Mouse (Mus musculus) heart, adult 2 months (tissue): ENCODE data around the gene Gm48551. TPM values are rescaled to one million over a fixed set of nuclear protein-coding genes. Genes with fewer than 3 reads are reported as not detected.

Experiments
- DNase-seq, 2 experiments: peaks; one replicate each; pipeline ENCODE4 v3.0.0; 2021
- H3K27ac ChIP-seq: fragments of 200-600 bp; 2 replicates; pipeline ENCODE4 v1.8.1; 2022
- H3K27me3 ChIP-seq: fragments of 200-500 bp; 2 replicates; pipeline ENCODE4 v1.6.1; 2012; ENCODE audit warnings: mild to moderate bottlenecking, low read length, inconsistent platforms, mixed read lengths; ENCODE audit not compliant: control insufficient read depth, insufficient read depth
- H3K36me3 ChIP-seq: fragments of 200-500 bp; 2 replicates; pipeline ENCODE4 v1.6.1; 2012; ENCODE audit warnings: low read length, inconsistent platforms; ENCODE audit not compliant: control insufficient read depth, insufficient read depth
- H3K4me1 ChIP-seq: fragments of 200-500 bp; 2 replicates; pipeline ENCODE4 v1.6.1; 2011; ENCODE audit warnings: low read length; ENCODE audit not compliant: control insufficient read depth, insufficient read depth
- H3K4me3 ChIP-seq: fragments of 200-600 bp; 2 replicates; pipeline ENCODE4 v1.8.1; 2022
- H3K79me2 ChIP-seq: fragments of 200-500 bp; replicated peaks from 2 replicates; pipeline ENCODE4 v1.6.1; 2012; ENCODE audit warnings: mild to moderate bottlenecking, inconsistent platforms, low read length, moderate library complexity, mixed read lengths; ENCODE audit not compliant: control insufficient read depth, insufficient read depth
- H3K9ac ChIP-seq: fragments of 200-500 bp; 2 replicates; pipeline ENCODE4 v1.6.1; 2012; ENCODE audit warnings: low read depth, mild to moderate bottlenecking, control low read depth, inconsistent platforms, low read length, mixed read lengths
- CTCF ChIP-seq: fragments of 200-600 bp; IDR thresholded peaks from 2 replicates; pipeline ENCODE4 v1.8.1; 2022; ENCODE audit warnings: antibody characterized with exemption, mild to moderate bottlenecking, moderate library complexity
- EP300 ChIP-seq: fragments of 200-500 bp; IDR thresholded peaks from 2 replicates; pipeline ENCODE4 v1.6.1; 2011; ENCODE audit warnings: low read depth, low read length, control low read depth; ENCODE audit not compliant: insufficient read depth
- POLR2A ChIP-seq: fragments of 200-500 bp; IDR thresholded peaks from 2 replicates; pipeline ENCODE4 v1.6.1; 2011; ENCODE audit warnings: mild to moderate bottlenecking, low read depth, low read length, control low read depth; ENCODE audit not compliant: insufficient read depth
- WGBS: fragments of 180-500 bp; shearing (Covaris S2); methylation state at CpG from one replicate; pipeline ENCODE4 v1.1.7; 2018; 5-methylcytosine and 5-hydroxymethylcytosine counted together
- intact Hi-C: fragments of 180-260 bp; cut with DNase I; formaldehyde crosslinking; loops from one replicate; pipeline ENCODE4 v1.15.1; 2025
- polyA plus RNA-seq: library from polyadenylated mRNA; depleted of rRNA; stranded (reverse); fragments of >200 nt; gene quantifications from 2 replicates; pipeline ENCODE4 v1.2.3, GENCODE M21; 2012
- total RNA-seq, 2 experiments: library from RNA; stranded (reverse); gene quantifications; 2 replicates each; pipeline ENCODE4 v1.2.3; 2021

Gm48551 gene
- total and polyA plus RNA-seq, 3 experiments, result 0.73 to 2.1 (median 1.9) TPM

GRCm38 (mm10) chr10:81366477-81367206, 17.6 kb upstream of the Gm48551 start:
- DNase-seq, result no peak
- intact Hi-C loops, result no loop called here
- H3K27me3 ChIP-seq, result no peaks in the 10 kb centered on the region
- H3K4me3 ChIP-seq, result no peak overlapping the region
- no peak overlapping the region for H3K27ac ChIP-seq
- peaks cover 7% of the 10 kb centered on the region for H3K4me1 ChIP-seq
- H3K79me2 ChIP-seq, result no peaks in the 10 kb centered on the region
- H3K36me3 ChIP-seq, result no peaks in the 10 kb centered on the region
- TF ChIP-seq EP300, result peak; percentile 7; the same call in 1 of the 2 replicates
- 0 out of 2 replicates have a peak, but pooled peaks have one; percentile 15 for TF ChIP-seq POLR2A
- no peak for TF ChIP-seq CTCF
- WGBS, result 74% methylated on average over 6 of the region's 6 CpGs
- H3K9ac ChIP-seq, result no peak overlapping the region

- WGBS, result 93% methylated on average over 6 of the region's 6 CpGs
- Histone ChIP-seq H3K9ac (no peak overlapping the region), H3K79me2 (no peaks in the 10 kb centered on the region), H3K27me3 (no peaks in the 10 kb centered on the region), H3K27ac (no peak overlapping the region), H3K36me3 (no peaks in the 10 kb centered on the region), H3K4me3 (no peak overlapping the region), H3K4me1 (peaks cover 7% of the 10 kb centered on the region)
- TF ChIP-seq POLR2A (no peak), EP300 (no peak), CTCF (no peak)
- no peak for DNase-seq
- intact Hi-C loops, result no loop called here
Measured at GRCm38 (mm10) chr10:81367207-81367495, 17.1 kb upstream of the Gm48551 start.

GRCm38 (mm10) chr10:81375322-81375721, 8.9 kb upstream of the Gm48551 start:
- Histone ChIP-seq H3K4me1 (peaks cover 4% of the 10 kb centered on the region; the same call in 1 of the 2 replicates), H3K36me3 (no peaks in the 10 kb centered on the region), H3K27ac (no peak overlapping the region), H3K4me3 (no peak overlapping the region), H3K79me2 (peaks cover 2% of the 10 kb centered on the region), H3K27me3 (no peaks in the 10 kb centered on the region), H3K9ac (no peak overlapping the region)
- DNase-seq, result no peak
- intact Hi-C loops, result no loop called here
- TF ChIP-seq EP300 (no peak), POLR2A (no peak), CTCF (no peak)
- WGBS, result 94% methylated on average over 10 of the region's 10 CpGs

GRCm38 (mm10) chr10:81376561-81377361, 7.5 kb upstream of the Gm48551 start:
- 41% methylated on average over 6 of the region's 6 CpGs for WGBS
- H3K4me1 ChIP-seq, result peaks cover 4% of the 10 kb centered on the region; the same call in 1 of the 2 replicates
- intact Hi-C loops, result loop anchor here (2.0 kb wide), 1 partner anchor 26 kb away; the partner anchor contains the start of gene Hmg20b
- H3K79me2 ChIP-seq, result peaks cover 2% of the 10 kb centered on the region
- H3K36me3 ChIP-seq, result no peaks in the 10 kb centered on the region
- no peak overlapping the region; the same call in 1 of the 2 replicates for H3K9ac ChIP-seq
- H3K27ac ChIP-seq, result no peak overlapping the region
- DNase-seq, result no peak
- TF ChIP-seq POLR2A, result no peak
- H3K4me3 ChIP-seq, result no peak overlapping the region
- no peaks in the 10 kb centered on the region for H3K27me3 ChIP-seq

- peaks cover 4% of the 10 kb centered on the region; the same call in 1 of the 2 replicates for H3K4me1 ChIP-seq
- 50% methylated on average over 2 of the region's 2 CpGs for WGBS
- peak overlapping the region; percentile 99 for H3K4me3 ChIP-seq
- H3K9ac ChIP-seq, result peak overlapping the region; percentile 82
- no peaks in the 10 kb centered on the region for H3K36me3 ChIP-seq
- intact Hi-C loops, result loop anchor here (2.0 kb wide), 1 partner anchor 27 kb away; the partner anchor contains the start of gene Hmg20b
- TF ChIP-seq POLR2A (no peak), EP300 (no peak), CTCF (no peak)
- peaks cover 2% of the 10 kb centered on the region for H3K79me2 ChIP-seq
- H3K27ac ChIP-seq, result peak overlapping the region; percentile 93; the same call in 1 of the 2 replicates
- DNase-seq, result no peak
- no peaks in the 10 kb centered on the region for H3K27me3 ChIP-seq
Measured at GRCm38 (mm10) chr10:81377362-81377664, 7.0 kb upstream of the Gm48551 start.
